Mouse (Mus musculus): ENCODE results near the gene Crk.

DNA sequence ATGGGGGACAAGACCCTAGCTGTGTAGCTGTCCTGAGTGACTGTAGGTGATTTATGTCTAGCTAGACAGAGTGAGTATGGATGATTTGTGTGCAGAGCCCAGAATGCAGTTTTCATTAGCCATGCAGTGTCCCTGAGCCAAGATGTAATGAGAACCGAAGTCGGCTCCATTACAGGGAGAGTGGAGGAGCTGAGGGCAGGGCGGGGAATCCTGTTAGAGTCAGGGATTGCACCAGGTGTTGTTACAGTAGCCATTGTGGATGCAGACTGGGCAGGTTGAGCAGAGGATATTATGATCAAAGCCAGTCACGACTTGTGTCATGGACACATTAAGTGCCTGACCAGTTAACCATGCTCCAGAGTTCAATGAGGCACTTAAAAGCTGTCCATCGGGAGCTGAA is 35.7 kb upstream of the Crk start:
- TF ChIP-seq CTCF (IDR thresholded peaks at IDR 0.05; ENCODE audit: extremely low read depth, insufficient read depth, insufficient read length, insufficient replicate concordance) = no peak
- no peak for TF ChIP-seq POLR2A (IDR thresholded peaks at IDR 0.05; ENCODE audit: low read depth, low read length)

All from spleen, adult 2 months (tissue).